Mouse (Mus musculus) heart, embryonic 14.5 days (tissue): ENCODE measurements around the gene Sgo1. TPM values are rescaled to one million over a fixed set of nuclear protein-coding genes. Genes with fewer than 3 reads are reported as not detected.
"Not testable (repeated sequence)": the region's sequence is repeated elsewhere in the genome, so short reads cannot be mapped to it uniquely, and the experiment has no call there.

ENCODE experiments used
- ATAC-seq: fragments of 200-750 bp; cut with Nextera tagmentation; 2 replicates; pipeline ENCODE4 v1.8.0; 2017; ENCODE audit warnings: low read depth, moderate TSS enrichment; ENCODE audit not compliant: insufficient number of reproducible peaks, insufficient read depth, low FRiP score
- H3K27ac ChIP-seq, 2 experiments: fragments of 200-500 bp in 1 of 2; fragments of 300-500 bp in 1 of 2; sonication (generic) in 1 of 2; replicated peaks in 1 of 2; 2 replicates each; pipeline ENCODE4 v1.5.1; 2012 to 2014; ENCODE audit warnings: low read depth in 2 of 2, low read length in 2 of 2, control low read depth in 1 of 2, mild to moderate bottlenecking in 1 of 2, mixed read lengths in 1 of 2; ENCODE audit not compliant: control insufficient read depth in 1 of 2, insufficient read depth in 1 of 2
- H3K27me3 ChIP-seq: fragments of 300-500 bp; sonication (generic); 2 replicates; pipeline ENCODE4 v1.6.1; 2014; ENCODE audit warnings: mild to moderate bottlenecking, low read length, control low read depth; ENCODE audit not compliant: control insufficient read depth, insufficient read depth
- H3K36me3 ChIP-seq: fragments of 300-500 bp; sonication (generic); 2 replicates; pipeline ENCODE4 v1.6.1; 2014; ENCODE audit warnings: mild to moderate bottlenecking, control low read depth, low read length, mixed read lengths; ENCODE audit not compliant: control insufficient read depth, insufficient read depth
- H3K4me1 ChIP-seq, 2 experiments: fragments of 200-500 bp in 1 of 2; fragments of 300-500 bp in 1 of 2; sonication (generic) in 1 of 2; 2 replicates each; pipeline ENCODE4 v1.6.1; 2012 to 2014; ENCODE audit warnings: low read length in 2 of 2, control low read depth in 1 of 2, mixed read lengths in 1 of 2; ENCODE audit not compliant: control insufficient read depth in 2 of 2, insufficient read depth in 2 of 2
- H3K4me2 ChIP-seq: fragments of 300-500 bp; sonication (generic); 2 replicates; pipeline ENCODE4 v1.6.1; 2014; ENCODE audit warnings: mild to moderate bottlenecking, low read length
- H3K4me3 ChIP-seq, 2 experiments: fragments of 200-500 bp in 1 of 2; fragments of 300-500 bp in 1 of 2; sonication (generic) in 1 of 2; 2 replicates each; pipeline ENCODE4 v1.5.1; 2012 to 2014; ENCODE audit warnings: low read length in 2 of 2, mild to moderate bottlenecking in 2 of 2, control low read depth in 1 of 2, low read depth in 1 of 2, moderate library complexity in 1 of 2; ENCODE audit not compliant: control insufficient read depth in 1 of 2, insufficient read depth in 1 of 2
- H3K9ac ChIP-seq: fragments of 300-500 bp; sonication (generic); 2 replicates; pipeline ENCODE4 v1.6.1; 2014; ENCODE audit warnings: mild to moderate bottlenecking, low read length
- H3K9me3 ChIP-seq: fragments of 300-500 bp; sonication (generic); 2 replicates; pipeline ENCODE4 v1.6.1; 2016; ENCODE audit warnings: low read length, control low read depth; ENCODE audit not compliant: control insufficient read depth
- WGBS: fragments of 180-500 bp; shearing (Covaris S2); extraction: QIAGEN DNeasy Blood & Tissue Kit; methylation state at CpG from one replicate; pipeline ENCODE4 v1.1.7; 2014; 5-methylcytosine and 5-hydroxymethylcytosine counted together
- polyA plus RNA-seq: library from polyadenylated mRNA; unstranded; fragments of >200 nt; fragmentation: Nextera tagmentation; extraction: Ambion mirVana; gene quantifications from 2 replicates; pipeline ENCODE4 v1.2.1, GENCODE M21; 2014

Gene Sgo1
- polyA plus RNA-seq, result 18.9 and 21.1 TPM in 2 replicates

- peaks cover 0 to 13% of the 10 kb centered on the region in 2 experiments; a peak in 1 of 4 replicates for H3K4me1 ChIP-seq
- peak within 1 kb of the TSS; percentile 84 for H3K9ac ChIP-seq
- H3K9me3 ChIP-seq, result no peaks in the 10 kb centered on the region
- no peaks in the 10 kb centered on the region for H3K27me3 ChIP-seq
- peak within 1 kb of the TSS; percentile 98 to 100 for H3K27ac ChIP-seq
- WGBS, result under 1% methylated on average over 78 of the region's 78 CpGs
- peak within 1 kb of the TSS; percentile 68 to 78 for H3K4me3 ChIP-seq
- peaks cover 29% of the 10 kb centered on the region for H3K36me3 ChIP-seq
- ATAC-seq, result peak; percentile 99
- peak within 1 kb of the TSS; percentile 76 for H3K4me2 ChIP-seq
These were observed at the start of gene Sgo1 for GRCm38 (mm10) chr17:53688877-53689802. TSS of gene Sgo1 (minus strand) at chr17:53689333.

DNA sequence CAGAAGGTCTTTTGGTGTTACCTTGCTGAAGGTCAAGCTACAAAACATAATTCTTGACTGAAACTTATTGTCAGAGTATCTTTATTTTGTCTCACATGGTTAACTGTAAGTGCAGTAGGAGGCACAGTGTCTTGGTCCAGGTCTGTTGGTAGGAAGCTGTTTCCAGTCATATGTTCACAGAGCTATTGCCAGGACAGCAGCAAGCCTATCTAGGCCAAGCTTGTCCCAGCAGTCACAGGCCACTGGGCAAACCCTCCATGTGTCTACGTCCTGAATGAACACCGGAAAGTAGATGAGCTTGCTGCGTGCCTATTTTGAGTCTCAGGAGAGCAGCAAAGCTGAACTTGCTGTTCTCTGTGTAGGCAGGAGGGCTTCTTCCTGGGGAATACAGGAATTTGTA is 29.8 kb upstream of the Sgo1 start:
- not testable (repeated sequence) for H3K27ac ChIP-seq, ATAC-seq

GRCm38 (mm10) chr17:53718474-53718873 is 29.3 kb upstream of the Sgo1 start:
- ATAC-seq, result no peak

More for the DNA sequence above, 29.8 kb upstream of the Sgo1 start:
- H3K27me3 ChIP-seq, H3K36me3 ChIP-seq, H3K9me3 ChIP-seq, H3K9ac ChIP-seq, H3K4me1 ChIP-seq, H3K4me3 ChIP-seq, H3K4me2 ChIP-seq: not testable (repeated sequence)
- WGBS, result 69% methylated on average over 3 of the region's 3 CpGs

GRCm38 (mm10) chr17:53715161-53715560 is 26.0 kb upstream of the Sgo1 start:
- not testable (repeated sequence) for H3K36me3 ChIP-seq, H3K9me3 ChIP-seq, H3K27me3 ChIP-seq, H3K9ac ChIP-seq, H3K4me1 ChIP-seq, H3K4me2 ChIP-seq, H3K4me3 ChIP-seq, ATAC-seq, H3K27ac ChIP-seq
- 59% methylated on average over 1 of the region's 1 CpGs for WGBS

More at GRCm38 (mm10) chr17:53718474-53718873, 29.3 kb upstream of the Sgo1 start:
- WGBS, result 58% methylated on average over 1 of the region's 1 CpGs
- Histone ChIP-seq H3K36me3 (no peaks in the 10 kb centered on the region), H3K9me3 (no peaks in the 10 kb centered on the region), H3K27ac (no peak overlapping the region), H3K27me3 (no peaks in the 10 kb centered on the region), H3K4me3 (no peak overlapping the region), H3K4me1 (no peaks in the 10 kb centered on the region), H3K9ac (no peak overlapping the region), H3K4me2 (no peak overlapping the region)

DNA sequence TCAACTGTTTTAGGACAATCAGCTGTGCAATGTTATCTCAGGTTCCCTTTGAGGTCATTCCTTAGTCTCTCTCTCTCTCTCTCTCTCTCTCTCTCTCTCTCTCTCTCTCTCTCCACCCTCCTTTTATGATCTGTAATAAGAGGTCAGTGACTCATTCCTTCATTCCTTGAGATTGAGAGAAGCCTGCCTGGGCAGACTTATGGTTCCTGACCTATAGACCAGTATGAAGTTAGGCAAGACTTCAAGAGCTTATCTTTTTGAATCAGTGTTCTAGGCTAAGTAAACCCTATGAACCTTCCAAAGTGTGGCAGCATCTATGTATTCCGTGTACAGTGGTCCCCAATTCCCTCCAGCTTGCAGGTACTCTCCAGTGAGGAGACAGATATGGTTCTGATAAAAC is 25.3 kb upstream of the Sgo1 start:
- Histone ChIP-seq H3K36me3 (no peaks in the 10 kb centered on the region), H3K9me3 (no peaks in the 10 kb centered on the region), H3K4me1 (no peaks in the 10 kb centered on the region), H3K9ac (no peak overlapping the region), H3K4me3 (no peak overlapping the region), H3K4me2 (no peak overlapping the region), H3K27ac (no peak overlapping the region), H3K27me3 (no peaks in the 10 kb centered on the region)
- 41% methylated on average over 1 of the region's 1 CpGs for WGBS
- ATAC-seq, result no peak

DNA sequence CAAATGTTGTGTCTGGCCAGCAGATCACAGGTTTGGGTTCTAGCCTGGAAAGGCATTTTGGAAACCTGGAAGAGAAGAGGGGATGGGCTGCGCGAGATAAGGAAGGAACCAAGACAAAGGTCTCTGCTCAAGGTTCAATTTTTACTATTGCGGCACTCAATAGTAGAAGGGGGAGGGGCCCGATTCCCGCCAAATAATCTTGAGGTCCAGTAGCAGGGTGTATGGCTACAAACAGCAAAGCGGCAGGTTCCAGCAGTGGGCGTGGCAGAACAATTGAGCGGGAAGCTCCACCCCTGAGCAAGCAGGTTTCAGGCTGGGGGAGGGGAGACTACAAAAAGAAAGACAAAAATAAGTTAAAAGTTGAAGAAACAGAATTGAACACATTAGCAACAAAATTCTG is 8.4 kb upstream of the Sgo1 start:
- not testable (repeated sequence) for H3K27ac ChIP-seq, H3K9me3 ChIP-seq, H3K4me2 ChIP-seq, H3K36me3 ChIP-seq, H3K4me1 ChIP-seq, ATAC-seq, H3K4me3 ChIP-seq, H3K9ac ChIP-seq, H3K27me3 ChIP-seq
- 84% methylated on average over 8 of the region's 8 CpGs for WGBS

GRCm38 (mm10) chr17:53694039-53694438 is 4.9 kb upstream of the Sgo1 start:
- Histone ChIP-seq H3K4me1 (peaks cover 0 to 6% of the 10 kb centered on the region in 2 experiments; a peak in 1 of 4 replicates), H3K9me3 (no peaks in the 10 kb centered on the region), H3K4me3 (no peak overlapping the region), H3K36me3 (no peaks in the 10 kb centered on the region), H3K27ac (no peak overlapping the region), H3K27me3 (no peaks in the 10 kb centered on the region), H3K4me2 (no peak overlapping the region), H3K9ac (no peak overlapping the region)
- ATAC-seq, result no peak
- 62% methylated on average over 2 of the region's 2 CpGs for WGBS
